Mouse (Mus musculus) CH12.LX (cell line): ENCODE data around the gene Tcl1b2. TPM values are rescaled to one million over a fixed set of nuclear protein-coding genes. Genes with fewer than 3 reads are reported as not detected.

Experiments used
- DNase-seq: peaks from one replicate; pipeline ENCODE4 v3.0.0-alpha.2; 2013; ENCODE audit errors: extremely low read depth
- H3K27ac ChIP-seq: 2 replicates; pipeline ENCODE4 v1.5.1; 2012; ENCODE audit warnings: low read depth, mild to moderate bottlenecking, control low read depth, moderate library complexity; ENCODE audit not compliant: insufficient read depth
- H3K27me3 ChIP-seq: replicated peaks from 2 replicates; pipeline ENCODE3; 2012; ENCODE audit warnings: inconsistent platforms
- H3K36me3 ChIP-seq, 2 experiments: replicated peaks in 1 of 2; 2 replicates each; pipeline versions ENCODE3 to v1.6.1; 2012; ENCODE audit warnings: inconsistent platforms in 1 of 2, low read length in 1 of 2, mild to moderate bottlenecking in 1 of 2, mixed read lengths in 1 of 2, moderate library complexity in 1 of 2; ENCODE audit not compliant: control insufficient read depth in 1 of 2, insufficient read depth in 1 of 2
- H3K4me1 ChIP-seq, 2 experiments: 2 replicates each; pipeline ENCODE4 v1.6.1; 2012; ENCODE audit warnings: inconsistent platforms in 1 of 2, moderate library complexity in 1 of 2; ENCODE audit not compliant: insufficient read depth in 2 of 2, control insufficient read depth in 1 of 2
- H3K4me2 ChIP-seq: 2 replicates; pipeline ENCODE4 v1.6.1; 2012; ENCODE audit warnings: low read depth, mild to moderate bottlenecking, control low read depth; ENCODE audit not compliant: poor library complexity, insufficient read depth, severe bottlenecking
- H3K4me3 ChIP-seq, 3 experiments: fragments of 150-350 bp in 1 of 3; sonication (generic) in 1 of 3; replicated peaks in 1 of 3; 2 replicates each; pipeline versions ENCODE3 to v1.5.1; 2011 to 2012; ENCODE audit warnings: low read depth in 2 of 3, low read length in 2 of 3, mild to moderate bottlenecking in 2 of 3, moderate library complexity in 2 of 3, control low read depth in 1 of 3, improper control_type of control experiment in 1 of 3, inconsistent platforms in 1 of 3, mixed read lengths in 1 of 3; ENCODE audit not compliant: poor library complexity in 1 of 3
- H3K79me2 ChIP-seq: replicated peaks from 2 replicates; pipeline ENCODE4 v1.6.1; 2012; ENCODE audit warnings: mild to moderate bottlenecking, moderate library complexity; ENCODE audit not compliant: control insufficient read depth, poor library complexity, insufficient read depth, severe bottlenecking; ENCODE audit errors: extremely low read depth
- H3K9ac ChIP-seq: 2 replicates; pipeline ENCODE4 v1.6.1; 2012; ENCODE audit warnings: low read depth, mild to moderate bottlenecking, control low read depth, moderate library complexity; ENCODE audit not compliant: insufficient read depth
- H3K9me3 ChIP-seq: replicated peaks from 2 replicates; pipeline ENCODE3; 2012; ENCODE audit warnings: low read length, inconsistent platforms, mixed read lengths
- CHD1 ChIP-seq: IDR thresholded peaks from 2 replicates; pipeline ENCODE4 v1.6.1; 2012; ENCODE audit warnings: low read depth, low read length, improper control_type of control experiment, inconsistent platforms
- CTCF ChIP-seq, 2 experiments: IDR thresholded peaks in 1 of 2; conservative IDR thresholded peaks in 1 of 2; 2 replicates each; pipeline ENCODE4 v1.5.1; 2011 to 2012; ENCODE audit warnings: low read depth in 2 of 2, low read length in 2 of 2, improper control_type of control experiment in 1 of 2, inconsistent platforms in 1 of 2, mild to moderate bottlenecking in 1 of 2, moderate library complexity in 1 of 2
- E2F4 ChIP-seq: IDR thresholded peaks from 2 replicates; pipeline ENCODE4 v1.6.1; 2011; ENCODE audit warnings: low read depth, low read length, improper control_type of control experiment; ENCODE audit not compliant: insufficient replicate concordance
- ELF1 ChIP-seq: IDR thresholded peaks from 2 replicates; pipeline ENCODE4 v1.6.1; 2014; ENCODE audit warnings: low read depth, mild to moderate bottlenecking, inconsistent platforms, low read length, improper control_type of control experiment
- HCFC1 ChIP-seq: IDR thresholded peaks from 2 replicates; pipeline ENCODE4 v1.6.1; 2012; ENCODE audit warnings: low read depth, mild to moderate bottlenecking, inconsistent platforms, low read length, improper control_type of control experiment
- IRF4 ChIP-seq: IDR thresholded peaks from 2 replicates; pipeline ENCODE4 v1.6.1; 2014; ENCODE audit warnings: low read depth, mild to moderate bottlenecking, inconsistent platforms, low read length, improper control_type of control experiment
- JUN ChIP-seq: IDR thresholded peaks from 2 replicates; pipeline ENCODE4 v1.6.1; 2011; ENCODE audit warnings: low read depth, mild to moderate bottlenecking, low read length, improper control_type of control experiment, moderate library complexity; ENCODE audit not compliant: insufficient read depth
- JUND ChIP-seq: conservative IDR thresholded peaks from 2 replicates; pipeline ENCODE4 v1.6.1; 2011; ENCODE audit warnings: low read depth, low read length, improper control_type of control experiment
- MAFK ChIP-seq: IDR thresholded peaks from 2 replicates; pipeline ENCODE4 v1.6.1; 2011; ENCODE audit warnings: low read length, improper control_type of control experiment; ENCODE audit not compliant: insufficient replicate concordance
- MEF2A ChIP-seq: IDR thresholded peaks from 2 replicates; pipeline ENCODE4 v1.6.1; 2014; ENCODE audit warnings: low read depth, mild to moderate bottlenecking, inconsistent platforms, low read length, improper control_type of control experiment, borderline replicate concordance
- MYC ChIP-seq: IDR thresholded peaks from 2 replicates; pipeline ENCODE4 v1.6.1; 2011; ENCODE audit warnings: low read depth, mild to moderate bottlenecking, improper control_type of control experiment, low read length
- NELFE ChIP-seq: IDR thresholded peaks from 2 replicates; pipeline ENCODE4 v1.6.1; 2011; ENCODE audit warnings: low read depth, low read length, improper control_type of control experiment
- NRF1 ChIP-seq: IDR thresholded peaks from 2 replicates; pipeline ENCODE4 v1.6.1; 2014; ENCODE audit warnings: low read depth, mild to moderate bottlenecking, inconsistent platforms, low read length, improper control_type of control experiment, moderate library complexity
- POLR2A ChIP-seq: IDR thresholded peaks from 2 replicates; pipeline ENCODE4 v1.6.1; 2011; ENCODE audit warnings: low read depth, mild to moderate bottlenecking, improper control_type of control experiment, low read length
- RAD21 ChIP-seq: IDR thresholded peaks from 2 replicates; pipeline ENCODE4 v1.6.1; 2011; ENCODE audit warnings: low read depth, mild to moderate bottlenecking, low read length, improper control_type of control experiment, moderate library complexity
- SIN3A ChIP-seq: IDR thresholded peaks from 2 replicates; pipeline ENCODE4 v1.6.1; 2012; ENCODE audit warnings: low read length, improper control_type of control experiment, inconsistent platforms
- TBP ChIP-seq: conservative IDR thresholded peaks from 2 replicates; pipeline ENCODE4 v1.6.1; 2011; ENCODE audit warnings: low read depth, low read length, improper control_type of control experiment
- UBTF ChIP-seq: IDR thresholded peaks from 2 replicates; pipeline ENCODE4 v1.6.1; 2012; ENCODE audit warnings: low read depth, mild to moderate bottlenecking, inconsistent platforms, low read length, improper control_type of control experiment, moderate library complexity
- USF1 ChIP-seq: IDR thresholded peaks from 2 replicates; pipeline ENCODE4 v1.6.1; 2014; ENCODE audit warnings: low read depth, mild to moderate bottlenecking, inconsistent platforms, low read length, improper control_type of control experiment
- ZMIZ1 ChIP-seq: IDR thresholded peaks from 2 replicates; pipeline ENCODE4 v1.6.1; 2012; ENCODE audit warnings: low read depth, mild to moderate bottlenecking, inconsistent platforms, low read length, improper control_type of control experiment
- ZNF384 ChIP-seq: IDR thresholded peaks from 2 replicates; pipeline ENCODE4 v1.6.1; 2012; ENCODE audit warnings: low read depth, low read length, improper control_type of control experiment, inconsistent platforms
- dilution Hi-C: fragments of 300-500 bp; cut with MboI; formaldehyde crosslinking; loops from 2 replicates; pipeline ENCODE4 v1.14.3; 2020; ENCODE audit warnings: low sequenced_read_pairs; ENCODE audit not compliant: extremely low pct_unique_long_range_greater_than_20kb, extremely low pct_ligation_motif_present
- in situ Hi-C: fragments of 300-500 bp; cut with MboI; formaldehyde crosslinking; loops from 3 replicates; pipeline ENCODE4 v1.14.3; 2019; ENCODE audit warnings: low sequenced_read_pairs, low pct_ligation_motif_present, low pct_unique_long_range_greater_than_20kb, mixed read lengths
- polyA plus RNA-seq: library from polyadenylated mRNA; unstranded; fragments of >175 nt; gene quantifications from 2 replicates; pipeline ENCODE4 v1.2.1, GENCODE M21; 2012; ENCODE audit warnings: low read depth; ENCODE audit not compliant: insufficient read length
- total RNA-seq, 2 experiments: library from RNA; depleted of rRNA; stranded (reverse); fragments of 300-350 nt in 1 of 2; fragments of >200 nt in 1 of 2; gene quantifications; 2 replicates each; pipeline ENCODE4 v1.2.3; 2012 to 2014

The Tcl1b2 gene
- total and polyA plus RNA-seq, 3 experiments = not detected

DNA sequence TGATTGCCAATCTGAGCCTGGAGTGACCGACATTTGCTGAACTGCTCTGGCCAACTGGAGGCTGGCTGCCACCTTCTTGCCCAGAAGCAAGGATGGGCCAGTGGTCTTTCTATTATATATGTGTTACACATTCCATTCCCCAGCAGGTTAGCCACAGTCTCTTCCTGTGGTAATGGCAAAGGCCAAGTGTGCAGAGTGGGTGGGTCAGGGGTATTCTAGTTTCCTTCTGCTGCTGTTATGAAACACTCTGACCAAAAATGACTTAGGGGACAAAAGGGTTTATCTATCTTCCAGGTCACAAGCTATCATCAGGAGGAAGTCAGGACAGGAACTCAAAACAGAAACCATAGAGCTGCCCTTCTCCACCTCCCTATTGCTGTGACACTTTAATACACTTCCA, 29.2 kb upstream of the Tcl1b2 start:
- no peak overlapping the region for H3K27ac ChIP-seq
- no peak overlapping the region for H3K9ac ChIP-seq
- no peak for TF ChIP-seq JUN
- no peak for TF ChIP-seq ZMIZ1
- in situ Hi-C loops = no loop called here
- peaks cover 63% of the 10 kb centered on the region for H3K27me3 ChIP-seq
- no peaks in the 10 kb centered on the region for H3K79me2 ChIP-seq
- H3K4me1 ChIP-seq = no peaks in the 10 kb centered on the region
- H3K9me3 ChIP-seq = peaks cover 3% of the 10 kb centered on the region
- no peak for DNase-seq
- H3K36me3 ChIP-seq = no peaks in the 10 kb centered on the region
- H3K4me3 ChIP-seq = no peak overlapping the region
- H3K4me2 ChIP-seq = no peak overlapping the region
- dilution Hi-C loops = no loop called here

GRCm38 (mm10) chr12:105125362-105125761, 20.5 kb upstream of the Tcl1b2 start:
- Histone ChIP-seq H3K9me3 (peaks cover 5% of the 10 kb centered on the region), H3K79me2 (no peaks in the 10 kb centered on the region), H3K36me3 (no peaks in the 10 kb centered on the region), H3K9ac (no peak overlapping the region), H3K4me2 (no peak overlapping the region), H3K27ac (no peak overlapping the region), H3K4me1 (no peaks in the 10 kb centered on the region)
- dilution Hi-C loops = no loop called here
- DNase-seq = no peak
- TF ChIP-seq UBTF (no peak), POLR2A (no peak), JUND (no peak), NRF1 (no peak)
- TF ChIP-seq, all 38 proteins: peak for 0
- Histone ChIP-seq H3K27me3 (peaks cover 37% of the 10 kb centered on the region), H3K4me3 (no peak overlapping the region)
- in situ Hi-C loops = no loop called here

DNA sequence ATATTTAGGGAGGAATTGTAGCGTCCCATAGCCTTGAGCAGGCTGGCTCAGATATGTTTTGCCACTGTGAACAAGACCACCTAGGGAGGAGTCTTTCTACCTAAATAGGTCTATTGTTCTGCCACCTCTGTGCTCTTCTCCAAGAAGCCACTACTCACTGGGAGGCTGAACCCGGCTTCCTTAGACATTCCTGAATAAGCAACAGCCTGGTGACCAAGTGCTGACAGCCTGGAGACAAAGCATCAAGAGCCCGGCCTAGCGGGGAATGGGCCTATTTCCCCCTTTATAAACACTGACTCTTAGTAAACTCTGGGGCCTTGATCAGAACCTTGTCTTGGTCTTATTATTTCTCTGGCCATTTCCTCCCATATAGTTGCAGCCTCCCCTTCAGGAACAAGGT, 19.3 kb upstream of the Tcl1b2 start:
- H3K27me3 ChIP-seq = peaks cover 39% of the 10 kb centered on the region
- TF ChIP-seq USF1 = no peak
- no peak for TF ChIP-seq JUND
- no peak for TF ChIP-seq ZNF384
- no peak for TF ChIP-seq CTCF (conservative IDR thresholded peaks at IDR 0.05 in 1 of 2, IDR thresholded peaks at IDR 0.05 in 1 of 2; ENCODE audit: low read depth in 2 of 2, low read length in 2 of 2)
- TF ChIP-seq IRF4 = no peak
- TF ChIP-seq SIN3A = no peak
- TF ChIP-seq TBP = no peak
- TF ChIP-seq ELF1 = no peak
- TF ChIP-seq MYC = no peak
- no peak for TF ChIP-seq CHD1
- no peak for TF ChIP-seq MEF2A
- no peak for TF ChIP-seq MAFK
- no peak for TF ChIP-seq HCFC1
- no peak for TF ChIP-seq JUN
- no peak for TF ChIP-seq E2F4
- TF ChIP-seq NELFE = no peak
- no peak for TF ChIP-seq ZMIZ1
- TF ChIP-seq RAD21 = no peak
- TF ChIP-seq, all 38 proteins: peak for 0
- Histone ChIP-seq H3K27ac (no peak overlapping the region), H3K4me2 (no peak overlapping the region), H3K9me3 (peaks cover 5% of the 10 kb centered on the region), H3K4me1 (no peaks in the 10 kb centered on the region), H3K36me3 (no peaks in the 10 kb centered on the region), H3K4me3 (no peak overlapping the region), H3K9ac (no peak overlapping the region), H3K79me2 (no peaks in the 10 kb centered on the region)
- in situ Hi-C loops (no loop called here), dilution Hi-C loops (no loop called here)
- DNase-seq = no peak
